Mouse (Mus musculus): ENCODE measurements around the gene Lman2. TPM values are rescaled to one million over a fixed set of nuclear protein-coding genes. Genes with fewer than 3 reads are reported as not detected.
A peak's percentile ranks its signal among the peaks of the same experiment; 100 is the strongest.

Gene Lman2
- total RNA-seq, 1 experiment, result 195 TPM

- TF ChIP-seq ZNF384 (IDR thresholded peaks at IDR 0.05; ENCODE audit: low read depth, low read length) (no peak), MAFK (IDR thresholded peaks at IDR 0.05; ENCODE audit: insufficient read depth, low read depth, low read length) (no peak), ZC3H11A (IDR thresholded peaks at IDR 0.05; ENCODE audit: borderline replicate concordance, low read depth, low read length) (no peak), CHD2 (IDR thresholded peaks at IDR 0.05; ENCODE audit: low read depth, low read length) (no peak)
- Histone ChIP-seq H3K4me1 (ENCODE audit: control insufficient read depth in 2 of 2, insufficient read depth in 2 of 2, low read length in 2 of 2, poor library complexity in 1 of 2) (no peaks in the 10 kb centered on the region), H3K9me3 (ENCODE audit: control insufficient read depth, insufficient read depth, low read depth, low read length) (no peaks in the 10 kb centered on the region), H3K4me3 (ENCODE audit: insufficient read depth in 1 of 2, low read depth in 1 of 2, low read length in 2 of 2, poor library complexity in 1 of 2, severe bottlenecking in 1 of 2) (no peak overlapping the region), H3K9ac (ENCODE audit: insufficient read depth, low read depth, low read length, poor library complexity, severe bottlenecking) (no peak overlapping the region), H3K27ac (ENCODE audit: insufficient read depth, low read depth, low read length, poor library complexity, severe bottlenecking) (no peak overlapping the region), H3K36me3 (ENCODE audit: control insufficient read depth, insufficient read depth, low read length, poor library complexity, severe bottlenecking) (no peaks in the 10 kb centered on the region)
- DNase-seq (ENCODE audit: low read depth, low spot score), result no peak
- in situ Hi-C loops (cut with MboI; ENCODE audit: low sequenced_read_pairs in 2 of 2, unreplicated experiment in 2 of 2), result no loop called here
These were observed 37.4 kb upstream of the Lman2 start for GRCm38 (mm10) chr13:55400039-55400346.

GRCm38 (mm10) chr13:55399300-55400038 is 36.9 kb upstream of the Lman2 start:
- TF ChIP-seq HCFC1 (IDR thresholded peaks at IDR 0.05; ENCODE audit: borderline replicate concordance, insufficient read depth, low read length) (no peak), MAFK (IDR thresholded peaks at IDR 0.05; ENCODE audit: insufficient read depth, low read depth, low read length) (no peak), ZC3H11A (IDR thresholded peaks at IDR 0.05; ENCODE audit: borderline replicate concordance, low read depth, low read length) (no peak), ZNF384 (IDR thresholded peaks at IDR 0.05; ENCODE audit: low read depth, low read length) (no peak), CHD2 (IDR thresholded peaks at IDR 0.05; ENCODE audit: low read depth, low read length) (no peak)
- H3K9ac ChIP-seq (ENCODE audit: insufficient read depth, low read depth, low read length, poor library complexity, severe bottlenecking), result no peak overlapping the region
- H3K36me3 ChIP-seq (ENCODE audit: control insufficient read depth, insufficient read depth, low read length, poor library complexity, severe bottlenecking), result no peaks in the 10 kb centered on the region

GRCm38 (mm10) chr13:55398088-55398487 is 35.5 kb upstream of the Lman2 start, which contains the start of gene Slc34a1:
Gene Slc34a1, plus strand, starts transcription at chr13:55398187.
- no peaks in the 10 kb centered on the region for H3K36me3 ChIP-seq (ENCODE audit: control insufficient read depth, insufficient read depth, low read length, poor library complexity, severe bottlenecking)
- no peak for DNase-seq (ENCODE audit: low read depth, low spot score)
- H3K9me3 ChIP-seq (ENCODE audit: control insufficient read depth, insufficient read depth, low read depth, low read length), result no peaks in the 10 kb centered on the region
- in situ Hi-C loops (cut with MboI; ENCODE audit: low sequenced_read_pairs in 2 of 2, unreplicated experiment in 2 of 2), result no loop called here
- no peak for TF ChIP-seq ZC3H11A (IDR thresholded peaks at IDR 0.05; ENCODE audit: borderline replicate concordance, low read depth, low read length)
- H3K4me3 ChIP-seq (ENCODE audit: insufficient read depth in 1 of 2, low read depth in 1 of 2, low read length in 2 of 2, poor library complexity in 1 of 2, severe bottlenecking in 1 of 2), result no peak within 1 kb of the TSS
- H3K27ac ChIP-seq (ENCODE audit: insufficient read depth, low read depth, low read length, poor library complexity, severe bottlenecking), result no peak within 1 kb of the TSS
- H3K9ac ChIP-seq (ENCODE audit: insufficient read depth, low read depth, low read length, poor library complexity, severe bottlenecking), result no peak within 1 kb of the TSS
- no peaks in the 10 kb centered on the region; a peak in 1 of 4 replicates for H3K4me1 ChIP-seq (ENCODE audit: control insufficient read depth in 2 of 2, insufficient read depth in 2 of 2, low read length in 2 of 2, poor library complexity in 1 of 2)

More at GRCm38 (mm10) chr13:55399300-55400038, 36.9 kb upstream of the Lman2 start:
- Histone ChIP-seq H3K9me3 (ENCODE audit: control insufficient read depth, insufficient read depth, low read depth, low read length) (no peaks in the 10 kb centered on the region), H3K4me1 (ENCODE audit: control insufficient read depth in 2 of 2, insufficient read depth in 2 of 2, low read length in 2 of 2, poor library complexity in 1 of 2) (no peaks in the 10 kb centered on the region), H3K4me3 (ENCODE audit: insufficient read depth in 1 of 2, low read depth in 1 of 2, low read length in 2 of 2, poor library complexity in 1 of 2, severe bottlenecking in 1 of 2) (no peak overlapping the region), H3K27ac (ENCODE audit: insufficient read depth, low read depth, low read length, poor library complexity, severe bottlenecking) (no peak overlapping the region)
- in situ Hi-C loops (cut with MboI; ENCODE audit: low sequenced_read_pairs in 2 of 2, unreplicated experiment in 2 of 2), result no loop called here
- DNase-seq (ENCODE audit: low read depth, low spot score), result no peak

- Histone ChIP-seq H3K9me3 (ENCODE audit: control insufficient read depth, insufficient read depth, low read depth, low read length) (no peaks in the 10 kb centered on the region), H3K27ac (ENCODE audit: insufficient read depth, low read depth, low read length, poor library complexity, severe bottlenecking) (no peak overlapping the region), H3K36me3 (ENCODE audit: control insufficient read depth, insufficient read depth, low read length, poor library complexity, severe bottlenecking) (no peaks in the 10 kb centered on the region), H3K9ac (ENCODE audit: insufficient read depth, low read depth, low read length, poor library complexity, severe bottlenecking) (no peak overlapping the region), H3K4me3 (ENCODE audit: insufficient read depth in 1 of 2, low read depth in 1 of 2, low read length in 2 of 2, poor library complexity in 1 of 2, severe bottlenecking in 1 of 2) (no peak overlapping the region), H3K4me1 (ENCODE audit: control insufficient read depth in 2 of 2, insufficient read depth in 2 of 2, low read length in 2 of 2, poor library complexity in 1 of 2) (no peaks in the 10 kb centered on the region; a peak in 1 of 4 replicates)
- TF ChIP-seq CHD2 (IDR thresholded peaks at IDR 0.05; ENCODE audit: low read depth, low read length) (no peak), MAFK (IDR thresholded peaks at IDR 0.05; ENCODE audit: insufficient read depth, low read depth, low read length) (no peak), ZC3H11A (IDR thresholded peaks at IDR 0.05; ENCODE audit: borderline replicate concordance, low read depth, low read length) (no peak), ZNF384 (IDR thresholded peaks at IDR 0.05; ENCODE audit: low read depth, low read length) (no peak), HCFC1 (IDR thresholded peaks at IDR 0.05; ENCODE audit: borderline replicate concordance, insufficient read depth, low read length) (no peak)
- in situ Hi-C loops (cut with MboI; ENCODE audit: low sequenced_read_pairs in 2 of 2, unreplicated experiment in 2 of 2), result no loop called here
- DNase-seq (ENCODE audit: low read depth, low spot score), result peak; percentile 60
These were observed 30.4 kb upstream of the Lman2 start for GRCm38 (mm10) chr13:55392933-55393332.

GRCm38 (mm10) chr13:55391626-55392029 is 29.0 kb upstream of the Lman2 start:
- DNase-seq (ENCODE audit: low read depth, low spot score), result no peak
- no peak overlapping the region for H3K4me3 ChIP-seq (ENCODE audit: insufficient read depth in 1 of 2, low read depth in 1 of 2, low read length in 2 of 2, poor library complexity in 1 of 2, severe bottlenecking in 1 of 2)
- H3K9me3 ChIP-seq (ENCODE audit: control insufficient read depth, insufficient read depth, low read depth, low read length), result no peaks in the 10 kb centered on the region
- no peaks in the 10 kb centered on the region; a peak in 1 of 4 replicates for H3K4me1 ChIP-seq (ENCODE audit: control insufficient read depth in 2 of 2, insufficient read depth in 2 of 2, low read length in 2 of 2, poor library complexity in 1 of 2)
- in situ Hi-C loops (cut with MboI; ENCODE audit: low sequenced_read_pairs in 2 of 2, unreplicated experiment in 2 of 2), result no loop called here
- no peak overlapping the region for H3K9ac ChIP-seq (ENCODE audit: insufficient read depth, low read depth, low read length, poor library complexity, severe bottlenecking)
- no peak for TF ChIP-seq MAFK (IDR thresholded peaks at IDR 0.05; ENCODE audit: insufficient read depth, low read depth, low read length)
- TF ChIP-seq HCFC1 (IDR thresholded peaks at IDR 0.05; ENCODE audit: borderline replicate concordance, insufficient read depth, low read length), result no peak
- TF ChIP-seq ZC3H11A (IDR thresholded peaks at IDR 0.05; ENCODE audit: borderline replicate concordance, low read depth, low read length), result no peak
- no peak for TF ChIP-seq ZNF384 (IDR thresholded peaks at IDR 0.05; ENCODE audit: low read depth, low read length)
- TF ChIP-seq CHD2 (IDR thresholded peaks at IDR 0.05; ENCODE audit: low read depth, low read length), result no peak
- H3K27ac ChIP-seq (ENCODE audit: insufficient read depth, low read depth, low read length, poor library complexity, severe bottlenecking), result no peak overlapping the region
- H3K36me3 ChIP-seq (ENCODE audit: control insufficient read depth, insufficient read depth, low read length, poor library complexity, severe bottlenecking), result no peaks in the 10 kb centered on the region
